Comparison of ENCODE assay signal across 40 mouse cellular contexts in the genomic region with DNA sequence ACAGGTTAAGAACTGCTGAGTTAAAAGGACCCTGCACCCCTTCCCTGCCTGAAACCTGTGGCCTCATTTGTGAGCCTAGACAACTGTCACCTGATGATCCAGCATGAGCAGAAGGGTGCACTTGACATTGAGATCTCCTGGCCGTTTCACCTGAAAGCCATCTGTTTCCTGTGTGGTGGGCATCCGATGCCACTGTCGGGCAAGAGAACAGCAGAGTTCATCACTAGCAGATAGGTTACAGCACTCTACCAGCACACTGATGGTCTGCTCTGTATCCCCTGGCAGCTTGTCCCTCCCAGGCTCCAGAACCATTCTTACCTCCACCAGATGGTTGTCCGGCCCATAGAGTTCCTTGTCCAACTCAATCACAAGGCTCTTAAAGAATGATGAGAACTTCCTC. TPM values are rescaled to one million over a fixed set of nuclear protein-coding genes. Genes with fewer than 3 reads are reported as not detected.
"Had no signal": no experiment of that assay in that cellular context is flagged by ENCODE, and none has a peak within 500 bp of the region (broad histone marks: within the 10 kb centered on the region; RNA-seq: fewer than 3 reads in every experiment).

No protein-coding gene starts in this region.

- H3K27ac ChIP-seq: heart, embryonic 13.5 days; heart, embryonic 15.5 days; hindbrain, embryonic 13.5 days; hindbrain, embryonic 15.5 days; hindbrain, postnatal 0 days; kidney, embryonic 15.5 days; kidney, postnatal 0 days; limb, embryonic 13.5 days; limb, embryonic 15.5 days; liver, embryonic 12.5 days; liver, embryonic 14.5 days had no signal

- H3K4me3 ChIP-seq: heart, embryonic 13.5 days; heart, embryonic 15.5 days; hindbrain, embryonic 13.5 days; hindbrain, embryonic 15.5 days; kidney, embryonic 15.5 days; limb, embryonic 13.5 days; limb, embryonic 15.5 days; liver, embryonic 12.5 days had no signal

- ATAC-seq: hindbrain, postnatal 0 days; intestine, embryonic 16.5 days; liver, embryonic 12.5 days had no signal

- DNase-seq: gastrocnemius, postnatal 14 days; gastrocnemius, postnatal 36 days; heart, adult 18-20 months; heart, postnatal 14 days; heart, postnatal 36 days; kidney, adult 11 months; kidney, adult 2 months; kidney, adult 9 months; kidney, postnatal 14 days; kidney, postnatal 36 days; layer of hippocampus, adult 9-11 months; layer of hippocampus, postnatal 36 days; left cerebral cortex, postnatal 4 days had no signal

- H3K9ac ChIP-seq: heart, embryonic 13.5 days; heart, embryonic 15.5 days; hindbrain, embryonic 13.5 days; hindbrain, embryonic 15.5 days; kidney, embryonic 15.5 days; limb, embryonic 13.5 days; limb, embryonic 15.5 days; liver, embryonic 12.5 days; liver, embryonic 14.5 days had no signal

- H3K27me3 ChIP-seq: heart, embryonic 13.5 days; heart, embryonic 15.5 days; hindbrain, embryonic 13.5 days; hindbrain, embryonic 15.5 days; kidney, embryonic 15.5 days; limb, embryonic 13.5 days; limb, embryonic 15.5 days; liver, embryonic 12.5 days had no signal

RNA-seq across cellular contexts. Expression of a gene that starts 10.9 kb away (rescaled TPM):
- total RNA-seq: heart, adult 18-20 months; heart, postnatal 36 days; liver, adult 2 months had no signal
- polyA plus RNA-seq: heart, embryonic 15.5 days; heart, postnatal 0 days; liver, adult 2 months had no signal

RNA-seq across cellular contexts. Expression of a gene that starts 36.1 kb away (rescaled TPM):
- total RNA-seq: gastrocnemius, adult 8-10 months; gastrocnemius, postnatal 14 days; gastrocnemius, postnatal 36 days; heart, adult 18-20 months; heart, postnatal 14 days; heart, postnatal 36 days; hematopoietic stem cell, adult 5-6 weeks; hindbrain, postnatal 0 days; layer of hippocampus, adult 18-20 months; layer of hippocampus, postnatal 14 days; layer of hippocampus, postnatal 36 days; left cerebral cortex, adult 18-20 months; left cerebral cortex, postnatal 10 days; left cerebral cortex, postnatal 25 days; left cerebral cortex, postnatal 4 days; liver, adult 2 months had no signal
- polyA plus RNA-seq: gonadal fat pad, adult 2 months; heart, embryonic 11.5 days; heart, embryonic 13.5 days; heart, embryonic 15.5 days; heart, postnatal 0 days; hindbrain, embryonic 11.5 days; hindbrain, embryonic 13.5 days; hindbrain, embryonic 15.5 days; hindbrain, postnatal 0 days; intestine, embryonic 14.5 days; intestine, embryonic 16.5 days; kidney, embryonic 15.5 days; kidney, postnatal 0 days; limb, embryonic 11.5 days; limb, embryonic 13.5 days; limb, embryonic 15.5 days; liver, adult 2 months; liver, embryonic 12.5 days; liver, embryonic 14.5 days; liver, embryonic 16.5 days had no signal
